28 mouse cellular contexts compared by ENCODE assay signal in the genomic region with DNA sequence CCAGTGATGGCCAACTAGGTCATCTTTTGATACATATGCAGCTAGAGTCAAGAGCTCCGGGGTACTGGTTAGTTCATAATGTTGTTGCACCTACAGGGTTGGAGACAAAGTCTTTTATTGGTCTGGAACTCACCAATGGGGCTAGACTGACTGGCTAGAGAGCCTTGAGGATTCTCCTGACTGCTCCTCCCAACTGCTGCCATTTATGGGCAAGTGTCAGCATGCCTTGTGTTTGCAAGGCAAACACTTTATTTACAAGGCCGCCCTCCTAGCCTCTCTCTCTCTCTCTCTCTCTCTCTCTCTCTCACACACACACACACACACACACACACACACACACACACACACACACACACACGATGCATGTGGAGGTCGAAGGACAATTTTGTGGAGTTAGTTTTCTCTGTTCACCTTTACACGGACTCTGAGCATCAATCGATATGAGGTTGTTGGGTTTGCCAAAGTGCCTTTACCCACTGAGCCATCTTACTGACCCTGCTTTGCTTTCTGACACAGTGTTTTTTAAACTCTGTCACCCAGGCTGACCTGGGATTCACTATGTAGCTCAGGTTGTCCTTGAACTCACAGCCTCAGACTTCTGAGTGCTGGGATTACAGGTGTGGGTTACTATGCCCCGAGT. TPM values are rescaled to one million over a fixed set of nuclear protein-coding genes. Genes with fewer than 3 reads are reported as not detected.
A peak's percentile ranks its signal among the peaks of the same experiment; 100 is the strongest.
DNase-seq lines count a peak whose midpoint lies in the region; ATAC-seq and TF ChIP-seq lines count a peak whose summit lies in the region.
"Had no signal": no experiment of that assay in that cellular context is flagged by ENCODE, and none has a peak within 500 bp of the region (broad histone marks: within the 10 kb centered on the region; RNA-seq: fewer than 3 reads in every experiment).

No protein-coding gene starts in this region.

- no peak overlapping the region for H3K9ac ChIP-seq in heart, embryonic 13.5 days
- H3K9ac ChIP-seq in lung, embryonic 15.5 days: no peak overlapping the region
- H3K9ac ChIP-seq in MEL (ENCODE audit: control insufficient read depth, low read depth, low read length, poor library complexity, severe bottlenecking): no peak overlapping the region
- H3K9ac ChIP-seq in liver, embryonic 16.5 days (ENCODE audit: low read depth, low read length): no peak overlapping the region
- H3K9ac ChIP-seq: hindbrain, embryonic 13.5 days; limb, embryonic 12.5 days; lung, embryonic 14.5 days; midbrain, embryonic 15.5 days had no signal

- H3K4me2 ChIP-seq in heart, embryonic 13.5 days: no peak overlapping the region
- H3K4me2 ChIP-seq in lung, embryonic 15.5 days: no peak overlapping the region
- no peak overlapping the region for H3K4me2 ChIP-seq in liver, embryonic 16.5 days (ENCODE audit: low read depth, low read length)
- H3K4me2 ChIP-seq: hindbrain, embryonic 13.5 days; limb, embryonic 12.5 days; lung, embryonic 14.5 days; midbrain, embryonic 15.5 days had no signal

- 84% methylated on average over 7 of the region's 7 CpGs for whole genome bisulfite sequencing in heart, embryonic 13.5 days
- WGBS in lung, embryonic 15.5 days: 73% methylated on average over 7 of the region's 7 CpGs
- whole genome bisulfite sequencing in liver, embryonic 16.5 days (ENCODE audit: insufficient replicate concordance): 56% methylated on average over 7 of the region's 7 CpGs

- TF ChIP-seq RAD21 in MEL (IDR thresholded peaks at IDR 0.05; ENCODE audit: low read depth, low read length): no peak

- no peak for TF ChIP-seq POLR2A in MEL (IDR thresholded peaks at IDR 0.05; ENCODE audit: control insufficient read depth in 1 of 2, insufficient read depth in 1 of 2, low read depth in 1 of 2, low read length in 2 of 2, poor library complexity in 1 of 2)

- no peak overlapping the region for H3K4me3 ChIP-seq in heart, embryonic 13.5 days
- H3K4me3 ChIP-seq in lung, embryonic 15.5 days: no peak overlapping the region
- H3K4me3 ChIP-seq in MEL (ENCODE audit: control insufficient read depth in 1 of 2, insufficient read depth in 1 of 2, low read depth in 2 of 2, low read length in 2 of 2): no peak overlapping the region
- H3K4me3 ChIP-seq in liver, embryonic 16.5 days (ENCODE audit: low read depth, low read length): no peak overlapping the region
- H3K4me3 ChIP-seq: erythroblast, embryonic 14.5 days; gastrocnemius, adult 2 months; hindbrain, embryonic 13.5 days; limb, embryonic 12.5 days; midbrain, embryonic 15.5 days had no signal

- intact Hi-C loops in heart, postnatal 10 days (cut with DNase I): loop anchor here (5.0 kb wide), 1 partner anchor 33 kb away; no protein-coding TSS in a partner anchor

- no peak for TF ChIP-seq EP300 in MEL (IDR thresholded peaks at IDR 0.05; ENCODE audit: low read depth in 1 of 2, low read length in 2 of 2)

- no peaks in the 10 kb centered on the region for H3K27me3 ChIP-seq in heart, embryonic 13.5 days (replicated peaks)
- H3K27me3 ChIP-seq in lung, embryonic 15.5 days: no peaks in the 10 kb centered on the region
- H3K27me3 ChIP-seq in MEL (ENCODE audit: control insufficient read depth in 1 of 2, insufficient read depth in 2 of 2, low read length in 2 of 2): peaks cover 6% of the 10 kb centered on the region in 2 experiments
- H3K27me3 ChIP-seq in liver, embryonic 16.5 days (ENCODE audit: control insufficient read depth, insufficient read depth, low read depth, low read length): no peaks in the 10 kb centered on the region
- H3K27me3 ChIP-seq: hindbrain, embryonic 13.5 days; midbrain, embryonic 15.5 days had no signal

- H3K4me1 ChIP-seq in heart, embryonic 13.5 days: peaks cover 48% of the 10 kb centered on the region
- peaks cover 30% of the 10 kb centered on the region for H3K4me1 ChIP-seq in lung, embryonic 15.5 days
- H3K4me1 ChIP-seq in MEL (ENCODE audit: control insufficient read depth in 1 of 2, insufficient read depth in 2 of 2, low read length in 2 of 2): peaks cover 0 to 13% of the 10 kb centered on the region in 2 experiments; a peak in 2 of 4 replicates
- peaks cover 11% of the 10 kb centered on the region for H3K4me1 ChIP-seq in liver, embryonic 16.5 days (ENCODE audit: control insufficient read depth, low read depth, low read length)

- no peak for ATAC-seq in heart, embryonic 13.5 days (ENCODE audit: extremely low read depth, insufficient number of reproducible peaks, low FRiP score, low TSS enrichment)
- no peak for ATAC-seq in lung, embryonic 15.5 days (ENCODE audit: borderline replicate concordance, extremely low read depth, low FRiP score, low TSS enrichment)
- peak; percentile 62 for ATAC-seq in liver, embryonic 16.5 days (ENCODE audit: low read depth)
- ATAC-seq: forebrain, embryonic 16.5 days; inflammation-experienced regulatory T-cells, adult 6 months; midbrain, embryonic 15.5 days had no signal

- H3K79me2 ChIP-seq in MEL (ENCODE audit: control insufficient read depth, insufficient read depth, low read length, poor library complexity): no peaks in the 10 kb centered on the region

- H3K27ac ChIP-seq in heart, embryonic 13.5 days (replicated peaks): 0 out of 2 replicates have a peak overlapping the region, but pooled peaks have one; percentile 65
- peak overlapping the region; percentile 62; the same call in 1 of the 2 replicates for H3K27ac ChIP-seq in lung, embryonic 15.5 days
- no peak overlapping the region for H3K27ac ChIP-seq in MEL (ENCODE audit: control insufficient read depth, low read depth, low read length)
- peak overlapping the region; percentile 59 for H3K27ac ChIP-seq in liver, embryonic 16.5 days (ENCODE audit: low read length)
- H3K27ac ChIP-seq: gastrocnemius, adult 2 months; limb, embryonic 12.5 days; macrophage; midbrain, embryonic 15.5 days had no signal

- TF ChIP-seq CTCF in MEL (IDR thresholded peaks at IDR 0.05 in 2 of 3, conservative IDR thresholded peaks at IDR 0.05 in 1 of 3; ENCODE audit: control insufficient read depth in 1 of 3, insufficient read depth in 1 of 3, low read depth in 2 of 3, low read length in 3 of 3, poor library complexity in 1 of 3, severe bottlenecking in 1 of 3): no peak

- H3K36me3 ChIP-seq in heart, embryonic 13.5 days: no peaks in the 10 kb centered on the region
- H3K36me3 ChIP-seq in lung, embryonic 15.5 days: no peaks in the 10 kb centered on the region
- H3K36me3 ChIP-seq in MEL (ENCODE audit: control insufficient read depth in 1 of 2, insufficient read depth in 2 of 2, low read length in 2 of 2): peaks cover 0 to 9% of the 10 kb centered on the region in 2 experiments; a peak in 2 of 4 replicates
- H3K36me3 ChIP-seq in liver, embryonic 16.5 days (ENCODE audit: control insufficient read depth, insufficient read depth): no peaks in the 10 kb centered on the region
- H3K36me3 ChIP-seq: hindbrain, embryonic 13.5 days; limb, embryonic 12.5 days; midbrain, embryonic 15.5 days had no signal

- H3K9me3 ChIP-seq in heart, embryonic 13.5 days: no peaks in the 10 kb centered on the region
- no peaks in the 10 kb centered on the region for H3K9me3 ChIP-seq in lung, embryonic 15.5 days
- H3K9me3 ChIP-seq in MEL (replicated peaks; ENCODE audit: insufficient read depth, low read length): no peaks in the 10 kb centered on the region
- H3K9me3 ChIP-seq in liver, embryonic 16.5 days (replicated peaks; ENCODE audit: control insufficient read depth, low read length): no peaks in the 10 kb centered on the region
- H3K9me3 ChIP-seq: hindbrain, embryonic 13.5 days; limb, embryonic 12.5 days; midbrain, embryonic 15.5 days had no signal

- DNase-seq in heart, postnatal 10 days: no peak
- DNase-seq in lung, adult 18-20 months: no peak
- peak; percentile 16 for DNase-seq in MEL (ENCODE audit: low read depth, low spot score)
- no peak for DNase-seq in urinary bladder, adult 18-20 months (ENCODE audit: low spot score in 2 of 2)
- DNase-seq: cerebellum, adult 18-20 months; cerebellum, postnatal 10 days; gastrocnemius, adult 2 months; gastrocnemius, postnatal 36 days; heart, postnatal 4 days; kidney, adult 11 months; kidney, postnatal 14 days; right cerebral cortex, postnatal 4 days; thymus, postnatal 4 days had no signal

TF ChIP-seq in MEL, 35 proteins besides CTCF, POLR2A, EP300 and RAD21:
- TF ChIP-seq USF1 (IDR thresholded peaks at IDR 0.05; ENCODE audit: low read depth, low read length) (no peak), MAZ (IDR thresholded peaks at IDR 0.05; ENCODE audit: low read depth, low read length) (no peak), MAFK (IDR thresholded peaks at IDR 0.05; ENCODE audit: borderline replicate concordance, low read depth, low read length) (no peak), JUND (IDR thresholded peaks at IDR 0.05; ENCODE audit: low read depth, low read length) (no peak), TCF12 (IDR thresholded peaks at IDR 0.05; ENCODE audit: low read depth, low read length) (no peak), POLR2AphosphoS5 (IDR thresholded peaks at IDR 0.05; ENCODE audit: borderline replicate concordance, low read depth, low read length) (no peak), SIN3A (IDR thresholded peaks at IDR 0.05; ENCODE audit: low read length) (no peak), ETS1 (IDR thresholded peaks at IDR 0.05; ENCODE audit: low read depth, low read length) (no peak), TAL1 (IDR thresholded peaks at IDR 0.05; ENCODE audit: low read length) (no peak), HCFC1 (IDR thresholded peaks at IDR 0.05; ENCODE audit: low read depth, low read length) (no peak), BHLHE40 (IDR thresholded peaks at IDR 0.05; ENCODE audit: borderline replicate concordance, low read depth, low read length) (no peak), MAX (IDR thresholded peaks at IDR 0.05; ENCODE audit: low read length) (no peak), ELF1 (IDR thresholded peaks at IDR 0.05; ENCODE audit: low read depth, low read length) (no peak), GATA1 (IDR thresholded peaks at IDR 0.05; ENCODE audit: low read depth, low read length) (no peak)

RNA-seq across cellular contexts. Expression of gene Spocd1, which starts 13.6 kb away (rescaled TPM):
- polyA plus RNA-seq in heart, embryonic 13.5 days (2015; fragmentation: Nextera tagmentation; extraction: Ambion mirVana): 0.19 and 0.34 TPM in 2 replicates
- under 1 TPM in 1 of 2 experiments, not detected in 1; 0.07 TPM for total RNA-seq in heart, postnatal 10 days (2021)
- polyA plus RNA-seq in lung, embryonic 15.5 days (2015; fragmentation: Nextera tagmentation; extraction: Ambion mirVana): 0.08 and 0.09 TPM in 2 replicates
- not detected in 2 replicates for total RNA-seq in MEL (2012; rRNA removed)
- polyA plus RNA-seq in MEL (2012; ENCODE audit: insufficient read depth in 1 of 2, insufficient read length in 2 of 2, low read depth in 1 of 2, low replicate concordance in 2 of 2, missing spikeins in 1 of 2): under 1 TPM in 1 of 2 experiments, not detected in 1; 0.03 TPM
- polyA plus RNA-seq in liver, embryonic 16.5 days (2015; fragmentation: Nextera tagmentation; extraction: Ambion mirVana): not detected in 2 replicates
- total RNA-seq: gastrocnemius, adult 2 months; gastrocnemius, postnatal 36 days; heart, adult 18-20 months; megakaryocyte-erythroid progenitor cell, adult 5-6 weeks had no signal
- polyA plus RNA-seq: erythroblast, embryonic 14.5 days; forebrain, embryonic 16.5 days; hindbrain, embryonic 13.5 days; inflammation-experienced regulatory T-cells, adult 6 months; kidney, embryonic 14.5 days; limb, embryonic 12.5 days; lung, embryonic 14.5 days; macrophage; midbrain, embryonic 15.5 days; neural tube, embryonic 11.5 days had no signal
